Mouse (Mus musculus): ENCODE results near the gene Gpr84. TPM values are rescaled to one million over a fixed set of nuclear protein-coding genes. Genes with fewer than 3 reads are reported as not detected.

Gene Gpr84
- total RNA-seq, 2 experiments from 2014 or later = not detected

- DNase-seq = no peak
Observed at GRCm38 (mm10) chr15:103335488-103336235, 25.2 kb upstream of the Gpr84 start.

- DNase-seq = no peak
Observed at GRCm38 (mm10) chr15:103335040-103335439, 24.6 kb upstream of the Gpr84 start.

GRCm38 (mm10) chr15:103334194-103334593 is 23.8 kb upstream of the Gpr84 start:
- DNase-seq = no peak

- no peak for DNase-seq
Observed at GRCm38 (mm10) chr15:103333738-103334137, 23.3 kb upstream of the Gpr84 start.

GRCm38 (mm10) chr15:103333081-103333615 is 22.7 kb upstream of the Gpr84 start:
- no peak for DNase-seq

- peak; percentile 96 for DNase-seq
Observed at GRCm38 (mm10) chr15:103323455-103324247, 13.2 kb upstream of the Gpr84 start.

- no peak for DNase-seq
Observed at GRCm38 (mm10) chr15:103323070-103323454, 12.7 kb upstream of the Gpr84 start.

- no peak for DNase-seq
Observed at GRCm38 (mm10) chr15:103322396-103322795, 12.0 kb upstream of the Gpr84 start.

GRCm38 (mm10) chr15:103321076-103321475 is 10.7 kb upstream of the Gpr84 start:
- DNase-seq = peak; percentile 46

- no peak for DNase-seq
Observed at GRCm38 (mm10) chr15:103318201-103318816, 7.9 kb upstream of the Gpr84 start.

GRCm38 (mm10) chr15:103317731-103318130 is 7.3 kb upstream of the Gpr84 start:
- DNase-seq = no peak

- no peak for DNase-seq
Observed at GRCm38 (mm10) chr15:103317120-103317519, 6.7 kb upstream of the Gpr84 start.

- DNase-seq = peak; percentile 56
Observed at GRCm38 (mm10) chr15:103315979-103316776, 5.8 kb upstream of the Gpr84 start.

- DNase-seq = peak; percentile 91
Observed at GRCm38 (mm10) chr15:103315011-103315502, 4.6 kb upstream of the Gpr84 start.

GRCm38 (mm10) chr15:103314181-103314580 is 3.8 kb upstream of the Gpr84 start:
- DNase-seq = no peak

- peak; percentile 65 for DNase-seq
Observed at GRCm38 (mm10) chr15:103313495-103314095, 3.2 kb upstream of the Gpr84 start.

- DNase-seq = no peak
Observed at GRCm38 (mm10) chr15:103308876-103309580, 1.4 kb downstream of the Gpr84 start.

- DNase-seq = no peak
Observed at GRCm38 (mm10) chr15:103308056-103308875, 2.1 kb downstream of the Gpr84 start.

GRCm38 (mm10) chr15:103307125-103307524 is 3.3 kb downstream of the Gpr84 start:
- DNase-seq = peak; percentile 94
